Mouse (Mus musculus): ENCODE results near the gene Elavl2.

GRCm38 (mm10) chr4:91334177-91334576, 66.4 kb downstream of the Elavl2 start:
- no peak for TF ChIP-seq CTCF (IDR thresholded peaks at IDR 0.05; ENCODE audit: extremely low read depth, insufficient read depth, insufficient read length, insufficient replicate concordance)
- no peak for TF ChIP-seq POLR2A (IDR thresholded peaks at IDR 0.05; ENCODE audit: low read depth, low read length)

Data from spleen, adult 2 months (tissue).